Mouse (Mus musculus) brain, adult 2 months (tissue): ENCODE measurements around the gene Ect2l.

Source experiments
- DNase-seq: peaks from one replicate; pipeline ENCODE4 v3.0.0; 2011; ENCODE audit warnings: low read depth, low spot score

Gene Ect2l

DNA sequence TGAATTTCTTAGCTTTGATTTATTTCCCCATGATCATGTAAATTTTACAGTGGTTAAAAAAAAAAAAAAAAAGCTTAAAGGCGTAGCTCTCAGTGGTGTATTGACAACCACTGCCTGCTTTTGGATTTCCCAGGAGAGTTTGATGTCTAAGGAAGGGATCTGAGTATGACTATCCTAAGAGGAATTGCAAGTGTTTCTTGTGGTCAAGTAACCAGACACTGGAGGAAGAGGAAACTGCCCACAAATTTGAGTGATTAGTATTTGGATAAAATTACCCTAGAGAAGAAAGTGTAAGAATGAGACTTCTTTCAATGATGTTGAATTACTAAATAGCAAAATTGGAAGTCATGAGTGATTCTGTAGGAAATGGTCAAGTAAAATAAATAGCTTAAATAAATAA, 129.2 kb downstream of the Ect2l start:
- no peak for DNase-seq
